Mouse (Mus musculus): ENCODE results near the gene Tekt2. TPM values are rescaled to one million over a fixed set of nuclear protein-coding genes. Genes with fewer than 3 reads are reported as not detected.

Tekt2 gene
- polyA plus RNA-seq, 1 experiment, result not detected

DNA sequence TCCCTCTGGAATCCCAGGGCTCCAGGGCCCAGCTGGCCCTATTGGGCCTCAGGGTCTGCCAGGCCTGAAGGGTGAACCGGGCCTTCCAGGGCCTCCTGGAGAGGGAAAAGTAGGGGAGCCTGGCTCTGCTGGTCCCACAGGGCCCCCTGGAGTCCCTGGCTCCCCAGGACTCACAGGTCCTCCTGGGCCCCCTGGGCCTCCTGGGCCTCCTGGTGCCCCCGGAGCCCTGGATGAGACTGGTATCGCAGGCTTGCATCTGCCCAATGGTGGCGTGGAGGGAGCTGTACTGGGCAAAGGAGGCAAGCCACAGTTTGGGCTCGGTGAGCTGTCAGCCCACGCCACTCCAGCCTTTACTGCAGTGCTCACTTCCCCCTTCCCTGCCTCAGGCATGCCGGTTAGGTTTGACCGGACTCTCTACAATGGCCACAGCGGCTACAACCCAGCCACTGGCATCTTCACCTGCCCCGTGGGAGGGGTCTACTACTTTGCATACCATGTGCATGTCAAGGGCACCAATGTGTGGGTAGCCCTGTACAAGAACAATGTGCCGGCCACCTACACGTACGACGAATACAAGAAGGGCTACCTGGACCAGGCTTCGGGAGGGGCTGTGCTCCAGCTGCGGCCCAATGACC, 13.8 kb downstream of the Tekt2 start:
- Histone ChIP-seq H3K27me3 (ENCODE audit: control insufficient read depth) (peaks cover 16% of the 10 kb centered on the region), H3K9me3 (ENCODE audit: control insufficient read depth, low read length) (no peaks in the 10 kb centered on the region), H3K4me3 (replicated peaks) (no peak overlapping the region), H3K4me1 (ENCODE audit: control insufficient read depth) (peaks cover 3% of the 10 kb centered on the region), H3K36me3 (ENCODE audit: control insufficient read depth) (peaks cover 20% of the 10 kb centered on the region)
- no peak for TF ChIP-seq TAL1 (IDR thresholded peaks at IDR 0.05; ENCODE audit: low read length)
- no peak for TF ChIP-seq GATA1 (IDR thresholded peaks at IDR 0.05; ENCODE audit: low read length)

DNA sequence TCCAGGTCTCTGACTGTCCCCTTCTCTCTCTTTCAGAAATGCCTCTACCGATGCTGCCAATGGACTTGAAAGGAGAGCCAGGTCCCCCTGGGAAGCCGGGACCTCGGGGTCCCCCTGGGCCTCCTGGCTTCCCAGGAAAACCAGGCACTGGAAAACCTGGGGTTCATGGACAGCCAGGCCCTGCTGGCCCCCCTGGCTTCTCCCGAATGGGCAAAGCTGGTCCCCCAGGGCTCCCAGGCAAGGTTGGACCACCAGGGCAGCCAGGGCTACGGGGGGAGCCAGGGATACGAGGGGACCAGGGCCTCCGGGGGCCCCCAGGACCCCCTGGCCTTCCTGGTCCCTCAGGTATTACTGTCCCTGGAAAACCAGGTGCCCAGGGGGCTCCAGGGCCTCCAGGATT, 15.1 kb downstream of the Tekt2 start:
- Histone ChIP-seq H3K36me3 (ENCODE audit: control insufficient read depth) (peaks cover 7% of the 10 kb centered on the region), H3K4me3 (replicated peaks) (no peak overlapping the region), H3K27me3 (ENCODE audit: control insufficient read depth) (peaks cover 17% of the 10 kb centered on the region), H3K9me3 (ENCODE audit: control insufficient read depth, low read length) (peaks cover 5% of the 10 kb centered on the region), H3K4me1 (ENCODE audit: control insufficient read depth) (peaks cover 3% of the 10 kb centered on the region)
- TF ChIP-seq GATA1 (IDR thresholded peaks at IDR 0.05; ENCODE audit: low read length) (no peak), TAL1 (IDR thresholded peaks at IDR 0.05; ENCODE audit: low read length) (no peak)

- TF ChIP-seq TAL1 (IDR thresholded peaks at IDR 0.05; ENCODE audit: low read length), result no peak
- TF ChIP-seq GATA1 (IDR thresholded peaks at IDR 0.05; ENCODE audit: low read length), result no peak
- Histone ChIP-seq H3K9me3 (ENCODE audit: control insufficient read depth, low read length) (peaks cover 5% of the 10 kb centered on the region), H3K4me1 (ENCODE audit: control insufficient read depth) (peaks cover 3% of the 10 kb centered on the region), H3K27me3 (ENCODE audit: control insufficient read depth) (peaks cover 17% of the 10 kb centered on the region), H3K4me3 (replicated peaks) (no peak overlapping the region), H3K36me3 (ENCODE audit: control insufficient read depth) (peaks cover 4% of the 10 kb centered on the region)
Observed at GRCm38 (mm10) chr4:126309922-126310309, 15.6 kb downstream of the Tekt2 start.

DNA sequence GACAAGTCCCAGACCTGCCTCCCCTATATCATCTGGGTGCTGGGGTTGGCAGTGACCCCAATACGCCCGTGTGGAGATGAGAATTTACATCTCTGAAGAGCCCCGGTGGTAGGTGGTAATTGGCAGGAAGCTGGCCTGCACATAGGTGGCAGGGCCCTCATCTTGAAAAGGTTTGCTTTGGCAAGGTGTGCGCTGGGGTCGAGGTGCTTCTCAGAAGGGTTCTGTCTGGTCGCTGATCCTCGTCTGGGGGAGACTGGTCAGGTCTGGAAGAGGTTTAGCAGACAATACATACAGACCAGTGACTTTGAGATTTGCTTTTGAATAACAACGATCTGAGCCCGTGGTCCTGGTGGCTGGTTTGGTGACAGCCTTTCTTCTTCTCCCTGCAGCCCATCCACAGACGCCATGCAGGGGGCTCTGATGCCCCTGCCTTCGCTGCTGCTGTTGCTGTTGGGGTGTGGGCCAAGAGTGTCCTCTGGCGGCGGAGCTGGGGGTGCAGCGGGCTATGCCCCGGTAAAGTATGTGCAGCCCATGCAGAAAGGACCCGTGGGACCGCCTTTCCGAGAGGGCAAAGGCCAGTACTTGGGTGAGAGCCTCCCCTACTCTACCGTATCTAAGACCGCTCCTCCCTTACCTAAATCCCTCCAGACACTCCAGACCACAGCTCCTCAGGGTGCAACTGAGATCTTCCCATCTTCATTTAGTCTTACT, 16.1 kb downstream of the Tekt2 start:
- Histone ChIP-seq H3K9me3 (ENCODE audit: control insufficient read depth, low read length) (peaks cover 5% of the 10 kb centered on the region), H3K36me3 (ENCODE audit: control insufficient read depth) (no peaks in the 10 kb centered on the region), H3K4me3 (replicated peaks) (no peak overlapping the region), H3K27me3 (ENCODE audit: control insufficient read depth) (peaks cover 19% of the 10 kb centered on the region), H3K4me1 (ENCODE audit: control insufficient read depth) (peaks cover 3% of the 10 kb centered on the region)
- no peak for TF ChIP-seq TAL1 (IDR thresholded peaks at IDR 0.05; ENCODE audit: low read length)
- no peak for TF ChIP-seq GATA1 (IDR thresholded peaks at IDR 0.05; ENCODE audit: low read length)

DNA sequence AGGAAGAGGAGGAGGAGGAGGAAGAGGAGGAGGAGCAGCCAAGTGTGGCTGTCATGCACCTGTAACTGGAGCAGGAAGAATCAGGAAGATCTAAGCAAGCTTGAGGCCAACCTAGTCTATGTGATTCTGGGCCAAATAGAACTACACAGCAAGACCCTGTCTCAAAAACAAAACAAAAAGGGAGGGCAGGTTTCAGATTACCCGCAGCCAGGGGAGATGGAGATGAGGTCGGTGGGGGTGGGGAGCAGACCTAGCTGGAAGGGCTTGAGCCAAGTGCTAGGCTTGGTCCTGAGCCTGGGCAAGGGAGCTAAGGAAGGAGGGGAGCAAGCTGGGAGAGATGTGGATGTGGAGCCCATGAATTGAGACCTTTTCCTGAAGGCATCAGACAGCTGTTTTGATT, 18.7 kb downstream of the Tekt2 start:
- H3K4me3 ChIP-seq (replicated peaks), result no peak overlapping the region
- TF ChIP-seq TAL1 (IDR thresholded peaks at IDR 0.05; ENCODE audit: low read length), result no peak
- no peak for TF ChIP-seq GATA1 (IDR thresholded peaks at IDR 0.05; ENCODE audit: low read length)
- no peaks in the 10 kb centered on the region for H3K36me3 ChIP-seq (ENCODE audit: control insufficient read depth)
- H3K9me3 ChIP-seq (ENCODE audit: control insufficient read depth, low read length), result peaks cover 5% of the 10 kb centered on the region
- peaks cover 3% of the 10 kb centered on the region for H3K4me1 ChIP-seq (ENCODE audit: control insufficient read depth)
- peaks cover 43% of the 10 kb centered on the region for H3K27me3 ChIP-seq (ENCODE audit: control insufficient read depth)

GRCm38 (mm10) chr4:126306058-126306457, 19.4 kb downstream of the Tekt2 start:
- Histone ChIP-seq H3K36me3 (ENCODE audit: control insufficient read depth) (no peaks in the 10 kb centered on the region), H3K27me3 (ENCODE audit: control insufficient read depth) (peaks cover 50% of the 10 kb centered on the region)
- TF ChIP-seq GATA1 (IDR thresholded peaks at IDR 0.05; ENCODE audit: low read length), result no peak
- no peak for TF ChIP-seq TAL1 (IDR thresholded peaks at IDR 0.05; ENCODE audit: low read length)

GRCm38 (mm10) chr4:126305428-126305827, 20.1 kb downstream of the Tekt2 start:
- Histone ChIP-seq H3K9me3 (ENCODE audit: control insufficient read depth, low read length) (peaks cover 8% of the 10 kb centered on the region), H3K36me3 (ENCODE audit: control insufficient read depth) (no peaks in the 10 kb centered on the region), H3K4me1 (ENCODE audit: control insufficient read depth) (peaks cover 3% of the 10 kb centered on the region), H3K4me3 (replicated peaks) (no peak overlapping the region), H3K27me3 (ENCODE audit: control insufficient read depth) (peaks cover 57% of the 10 kb centered on the region)
- TF ChIP-seq TAL1 (IDR thresholded peaks at IDR 0.05; ENCODE audit: low read length) (no peak), GATA1 (IDR thresholded peaks at IDR 0.05; ENCODE audit: low read length) (no peak)

More at GRCm38 (mm10) chr4:126306058-126306457, 19.4 kb downstream of the Tekt2 start:
- Histone ChIP-seq H3K9me3 (ENCODE audit: control insufficient read depth, low read length) (peaks cover 8% of the 10 kb centered on the region), H3K4me3 (replicated peaks) (no peak overlapping the region), H3K4me1 (ENCODE audit: control insufficient read depth) (peaks cover 3% of the 10 kb centered on the region)

DNA sequence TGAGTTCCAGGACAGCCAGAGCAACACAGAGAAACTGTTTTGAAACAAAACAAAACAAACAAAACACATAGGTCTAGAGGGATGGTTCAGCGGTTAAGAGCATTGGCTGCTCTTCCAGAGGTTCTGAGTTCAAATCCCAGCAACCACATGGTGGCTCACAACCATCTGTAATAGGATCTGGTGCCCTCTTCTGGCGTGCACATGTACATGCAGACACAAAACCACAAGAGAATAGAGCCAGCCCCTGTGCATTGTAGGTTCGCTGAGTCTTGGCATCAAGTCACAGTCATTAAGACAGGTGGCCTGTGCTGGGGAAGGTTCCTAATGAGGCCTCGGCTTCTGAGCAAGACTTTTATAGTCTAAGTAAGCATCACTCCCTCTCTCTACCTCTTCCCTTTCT, 21.6 kb downstream of the Tekt2 start:
- Histone ChIP-seq H3K4me3 (replicated peaks) (no peak overlapping the region), H3K36me3 (ENCODE audit: control insufficient read depth) (no peaks in the 10 kb centered on the region), H3K27me3 (ENCODE audit: control insufficient read depth) (peaks cover 64% of the 10 kb centered on the region), H3K4me1 (ENCODE audit: control insufficient read depth) (no peaks in the 10 kb centered on the region), H3K9me3 (ENCODE audit: control insufficient read depth, low read length) (peaks cover 8% of the 10 kb centered on the region)
- TF ChIP-seq TAL1 (IDR thresholded peaks at IDR 0.05; ENCODE audit: low read length) (no peak), GATA1 (IDR thresholded peaks at IDR 0.05; ENCODE audit: low read length) (no peak)

GRCm38 (mm10) chr4:126301584-126302309, 23.7 kb downstream of the Tekt2 start:
- H3K4me1 ChIP-seq (ENCODE audit: control insufficient read depth), result no peaks in the 10 kb centered on the region; the same call in 1 of the 2 replicates
- H3K4me3 ChIP-seq (replicated peaks), result no peak overlapping the region
- no peaks in the 10 kb centered on the region for H3K36me3 ChIP-seq (ENCODE audit: control insufficient read depth)
- peaks cover 77% of the 10 kb centered on the region for H3K27me3 ChIP-seq (ENCODE audit: control insufficient read depth)
- H3K9me3 ChIP-seq (ENCODE audit: control insufficient read depth, low read length), result peaks cover 8% of the 10 kb centered on the region
- TF ChIP-seq GATA1 (IDR thresholded peaks at IDR 0.05; ENCODE audit: low read length) (no peak), TAL1 (IDR thresholded peaks at IDR 0.05; ENCODE audit: low read length) (no peak)

All from erythroblast, embryonic 14.5 days (primary cell).